12 mouse cellular contexts compared by ENCODE assay signal in the genomic region with DNA sequence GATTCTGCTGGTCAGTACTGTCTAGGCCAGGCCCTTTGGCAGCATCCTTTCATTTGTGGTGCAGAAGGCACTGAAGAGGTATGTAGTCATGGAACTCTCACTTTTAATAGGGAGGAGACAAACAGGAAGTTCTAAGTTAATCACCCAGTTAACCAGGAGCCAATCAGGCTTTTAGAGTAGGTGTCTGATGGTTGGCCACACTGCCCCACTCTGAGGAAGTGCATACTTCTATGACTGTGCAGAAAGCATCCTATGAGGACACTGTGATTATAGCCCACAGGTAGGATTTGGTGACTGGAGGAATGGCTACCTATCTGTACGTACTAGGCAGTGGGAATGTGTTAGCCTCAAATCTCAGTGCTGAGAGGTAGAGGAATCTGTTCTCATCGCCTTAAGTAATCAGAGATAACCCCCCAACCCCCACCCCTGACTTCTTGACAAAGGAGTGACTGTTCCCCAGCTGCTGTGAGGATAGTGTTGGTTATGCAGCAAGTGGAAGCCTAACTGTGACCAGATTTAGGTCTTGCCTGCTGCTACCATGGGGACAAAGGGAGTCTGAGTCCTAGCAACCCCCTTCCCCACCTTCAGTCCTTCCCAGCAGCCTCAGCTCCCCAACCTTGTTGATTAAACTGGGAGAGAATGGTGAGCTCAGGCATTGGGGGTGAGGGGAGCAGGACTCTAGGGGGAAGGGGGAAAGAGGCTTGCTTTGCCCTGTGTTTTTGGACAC.
A peak's percentile ranks its signal among the peaks of the same experiment; 100 is the strongest.
DNase-seq lines count a peak whose midpoint lies in the region; ATAC-seq lines count a peak whose summit lies in the region.
"Had no signal": no experiment of that assay in that cellular context is flagged by ENCODE, and none has a peak within 500 bp of the region (broad histone marks: within the 10 kb centered on the region; RNA-seq: fewer than 3 reads in every experiment).

No protein-coding gene starts in this region.

- H3K4me3 ChIP-seq in heart, embryonic 11.5 days (ENCODE audit: low read depth, low read length), result no peak overlapping the region
- H3K4me3 ChIP-seq in stomach, embryonic 16.5 days (replicated peaks; ENCODE audit: low read length), result no peak overlapping the region
- H3K4me3 ChIP-seq: embryonic facial prominence, embryonic 12.5 days; megakaryocyte, embryonic 14.5 days had no signal

- intact Hi-C loops in heart, postnatal 25 days (cut with DNase I), result no loop called here

- no peak overlapping the region for H3K4me2 ChIP-seq in heart, embryonic 11.5 days
- H3K4me2 ChIP-seq in stomach, embryonic 16.5 days (ENCODE audit: low read depth, low read length), result no peak overlapping the region
- H3K4me2 ChIP-seq: embryonic facial prominence, embryonic 12.5 days had no signal

- 20% methylated on average over 2 of the region's 2 CpGs for WGBS in heart, embryonic 11.5 days (ENCODE audit: insufficient replicate concordance)
- WGBS in stomach, embryonic 16.5 days, result 47% methylated on average over 2 of the region's 2 CpGs

- no peak for ATAC-seq in heart, embryonic 11.5 days (replicated peaks; ENCODE audit: insufficient number of reproducible peaks, low FRiP score, low TSS enrichment)
- no peak for ATAC-seq in stomach, embryonic 16.5 days (ENCODE audit: insufficient read depth, low FRiP score)
- ATAC-seq: Patski had no signal

- no peak overlapping the region for H3K9ac ChIP-seq in heart, embryonic 11.5 days (ENCODE audit: low read depth, low read length)
- H3K9ac ChIP-seq in stomach, embryonic 16.5 days (ENCODE audit: low read length), result no peak overlapping the region
- H3K9ac ChIP-seq: embryonic facial prominence, embryonic 12.5 days had no signal

- H3K27ac ChIP-seq in heart, embryonic 11.5 days (ENCODE audit: low read depth, low read length), result 0 out of 2 replicates have a peak overlapping the region, but pooled peaks have one; percentile 18
- peak overlapping the region; percentile 3; the same call in 1 of the 2 replicates for H3K27ac ChIP-seq in stomach, embryonic 16.5 days (ENCODE audit: low read length)
- H3K27ac ChIP-seq: embryonic facial prominence, embryonic 12.5 days had no signal

- no peak for DNase-seq in heart, postnatal 25 days (ENCODE audit: low spot score)
- peak; percentile 18 for DNase-seq in retina, postnatal 1 day
- DNase-seq in retina, embryonic 14.5 days (ENCODE audit: low spot score), result no peak
- peak; percentile 31 for DNase-seq in induced T-regulatory cell, adult 2 months (ENCODE audit: low read depth)
- no peak for DNase-seq in right cerebral cortex, postnatal 4 days
- DNase-seq in cerebellum, adult 11 months, result no peak
- DNase-seq: cerebellum, adult 11-12 months had no signal

- H3K27me3 ChIP-seq in heart, embryonic 11.5 days (ENCODE audit: control insufficient read depth, insufficient read depth, low read length), result no peaks in the 10 kb centered on the region
- no peaks in the 10 kb centered on the region for H3K27me3 ChIP-seq in stomach, embryonic 16.5 days (ENCODE audit: control insufficient read depth, insufficient read depth, low read length)
- H3K27me3 ChIP-seq: embryonic facial prominence, embryonic 12.5 days; megakaryocyte, embryonic 14.5 days; Patski had no signal

- no peaks in the 10 kb centered on the region for H3K36me3 ChIP-seq in heart, embryonic 11.5 days (ENCODE audit: control insufficient read depth, insufficient read depth, low read length)
- no peaks in the 10 kb centered on the region for H3K36me3 ChIP-seq in stomach, embryonic 16.5 days (ENCODE audit: control insufficient read depth, insufficient read depth, low read length)
- H3K36me3 ChIP-seq: embryonic facial prominence, embryonic 12.5 days had no signal

- H3K4me1 ChIP-seq in heart, embryonic 11.5 days (ENCODE audit: control insufficient read depth, insufficient read depth, low read length), result no peaks in the 10 kb centered on the region; the same call in 1 of the 2 replicates
- peaks cover 3% of the 10 kb centered on the region; the same call in 1 of the 2 replicates for H3K4me1 ChIP-seq in stomach, embryonic 16.5 days (ENCODE audit: control insufficient read depth, insufficient read depth, low read length)
- H3K4me1 ChIP-seq: megakaryocyte, embryonic 14.5 days had no signal

- no peaks in the 10 kb centered on the region for H3K9me3 ChIP-seq in heart, embryonic 11.5 days (replicated peaks; ENCODE audit: control insufficient read depth, low read length)
- no peaks in the 10 kb centered on the region for H3K9me3 ChIP-seq in stomach, embryonic 16.5 days (replicated peaks; ENCODE audit: control insufficient read depth, low read length)
- H3K9me3 ChIP-seq: embryonic facial prominence, embryonic 12.5 days; megakaryocyte, embryonic 14.5 days had no signal

Comparison
In these comparisons a context has a peak if more than half of its experiments do, and no peak if none do; other contexts are left out.
1. DNase-seq: peak in retina, postnatal 1 day (single experiment) and induced T-regulatory cell, adult 2 months (single experiment); none in heart, postnatal 25 days (single experiment), retina, embryonic 14.5 days (single experiment), right cerebral cortex, postnatal 4 days (single experiment) and cerebellum, adult 11 months (single experiment).